Mouse (Mus musculus) heart, embryonic 10.5 days (tissue): ENCODE data around the gene Fam185a. TPM values are rescaled to one million over a fixed set of nuclear protein-coding genes. Genes with fewer than 3 reads are reported as not detected.

ENCODE experiments used
- DNase-seq: peaks from one replicate; pipeline ENCODE4 v3.0.0-alpha.2; 2017; ENCODE audit warnings: low spot score
- H3K27ac ChIP-seq: fragments of 300-500 bp; sonication (generic); 2 replicates; pipeline ENCODE4 v1.5.1; 2016; ENCODE audit warnings: mild to moderate bottlenecking
- H3K27me3 ChIP-seq: fragments of 300-500 bp; sonication (generic); 2 replicates; pipeline ENCODE4 v1.6.1; 2016; ENCODE audit warnings: mild to moderate bottlenecking; ENCODE audit not compliant: poor library complexity, insufficient read depth, severe bottlenecking
- H3K36me3 ChIP-seq: fragments of 300-500 bp; sonication (generic); 2 replicates; pipeline ENCODE4 v1.6.1; 2016; ENCODE audit warnings: mild to moderate bottlenecking, moderate library complexity
- H3K4me1 ChIP-seq: fragments of 300-500 bp; sonication (generic); 2 replicates; pipeline ENCODE4 v1.6.1; 2016; ENCODE audit warnings: mild to moderate bottlenecking
- H3K4me3 ChIP-seq: fragments of 300-500 bp; sonication (generic); 2 replicates; pipeline ENCODE4 v1.5.1; 2016; ENCODE audit warnings: mild to moderate bottlenecking, moderate library complexity
- H3K9me3 ChIP-seq: fragments of 300-500 bp; sonication (generic); 2 replicates; pipeline ENCODE4 v1.6.1; 2016; ENCODE audit warnings: mild to moderate bottlenecking, moderate library complexity
- WGBS: fragments of 180-500 bp; shearing (Covaris S2); methylation state at CpG from one replicate; pipeline ENCODE4 v1.1.7; 2016; 5-methylcytosine and 5-hydroxymethylcytosine counted together
- polyA plus RNA-seq: library from polyadenylated mRNA; unstranded; fragments of >200 nt; fragmentation: Nextera tagmentation; extraction: Ambion mirVana; gene quantifications from 2 replicates; pipeline ENCODE4 v1.2.1, GENCODE M21; 2016

Gene Fam185a
- polyA plus RNA-seq, 1 experiment from 2014 or later: 8.6 TPM

DNA sequence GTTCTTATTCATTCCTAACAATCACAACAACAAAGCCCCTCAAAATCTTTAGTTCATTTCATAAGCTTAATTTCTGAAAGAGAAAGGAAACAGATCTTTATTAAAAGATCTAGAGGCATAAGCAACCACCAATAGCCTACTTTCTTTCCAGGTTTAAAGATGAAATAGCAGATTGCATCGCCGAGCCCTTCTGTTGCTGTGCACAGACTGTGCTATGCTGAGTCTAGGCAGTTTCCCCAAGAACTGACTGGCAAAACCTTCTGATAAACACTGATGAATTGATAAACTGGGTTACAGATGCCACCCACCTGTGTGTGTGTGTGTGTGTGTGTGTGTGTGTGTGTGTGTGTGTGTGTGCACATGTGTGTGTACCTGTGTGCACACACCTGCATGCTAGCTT lies 76.2 kb downstream of the Fam185a start:
- no peak for DNase-seq
- H3K4me1 ChIP-seq: no peaks in the 10 kb centered on the region
- H3K36me3 ChIP-seq: no peaks in the 10 kb centered on the region
- no peaks in the 10 kb centered on the region for H3K9me3 ChIP-seq
- WGBS: 81% methylated on average over 2 of the region's 2 CpGs
- H3K27ac ChIP-seq: no peak overlapping the region
- H3K4me3 ChIP-seq: no peak overlapping the region
- no peaks in the 10 kb centered on the region for H3K27me3 ChIP-seq

DNA sequence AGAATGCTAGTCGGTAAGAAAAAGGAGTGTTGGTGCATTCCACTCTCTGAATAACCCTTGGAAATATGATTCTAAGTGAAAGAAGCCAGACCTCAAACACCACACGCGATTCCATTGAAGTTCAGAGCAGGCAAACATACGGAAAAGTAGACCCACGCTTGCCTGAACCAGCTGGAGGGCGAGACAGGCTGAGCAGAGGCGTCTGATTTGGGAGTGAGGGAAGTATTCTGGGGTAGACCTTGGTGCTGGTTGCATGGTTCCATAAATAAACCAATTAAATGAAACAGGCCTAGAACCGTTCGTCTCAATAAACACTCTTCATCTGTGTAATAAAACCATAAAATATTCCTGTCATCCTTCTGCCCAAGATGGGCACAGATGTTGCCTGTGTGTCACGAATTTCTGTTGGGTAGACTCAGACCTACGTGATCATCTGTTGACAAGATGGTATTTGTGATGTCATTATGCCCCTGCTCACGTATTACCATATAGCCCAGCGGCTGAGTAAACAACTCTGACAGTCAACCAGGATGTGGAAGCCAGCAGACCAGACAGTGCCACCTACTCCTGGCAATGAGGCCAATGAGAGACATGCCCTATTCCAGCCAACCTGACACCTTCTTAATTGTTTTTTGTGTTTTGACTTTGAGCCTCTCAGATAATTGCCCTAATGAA lies 78.3 kb downstream of the Fam185a start:
- H3K4me3 ChIP-seq: no peak overlapping the region
- no peaks in the 10 kb centered on the region for H3K4me1 ChIP-seq
- no peak for DNase-seq
- no peaks in the 10 kb centered on the region for H3K9me3 ChIP-seq
- H3K27ac ChIP-seq: no peak overlapping the region
- H3K27me3 ChIP-seq: no peaks in the 10 kb centered on the region
- no peaks in the 10 kb centered on the region for H3K36me3 ChIP-seq
- WGBS: 85% methylated on average over 13 of the region's 13 CpGs

DNA sequence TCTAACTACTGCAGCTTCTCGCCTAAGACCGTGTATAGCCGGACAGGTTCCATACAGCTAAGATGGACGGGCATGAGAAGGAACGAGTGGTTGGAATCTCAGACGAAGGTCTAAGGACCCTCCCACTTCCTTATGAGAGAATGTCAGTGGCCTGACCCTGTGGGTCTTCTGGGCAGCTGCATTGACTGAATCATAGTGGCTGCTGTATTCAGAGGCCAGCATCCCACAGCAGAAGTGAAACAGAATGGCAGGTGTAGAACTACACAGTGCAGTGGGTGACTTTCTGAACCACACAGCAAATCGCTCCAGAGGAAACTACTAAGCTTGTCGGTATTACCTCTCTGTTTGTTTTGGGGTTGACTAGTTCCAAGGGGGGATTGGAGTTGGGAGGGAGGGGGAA lies 80.4 kb downstream of the Fam185a start:
- no peaks in the 10 kb centered on the region for H3K9me3 ChIP-seq
- no peak overlapping the region for H3K4me3 ChIP-seq
- no peak overlapping the region for H3K27ac ChIP-seq
- 86% methylated on average over 8 of the region's 8 CpGs for WGBS
- no peaks in the 10 kb centered on the region for H3K4me1 ChIP-seq
- no peaks in the 10 kb centered on the region for H3K27me3 ChIP-seq
- no peak for DNase-seq
- H3K36me3 ChIP-seq: no peaks in the 10 kb centered on the region

DNA sequence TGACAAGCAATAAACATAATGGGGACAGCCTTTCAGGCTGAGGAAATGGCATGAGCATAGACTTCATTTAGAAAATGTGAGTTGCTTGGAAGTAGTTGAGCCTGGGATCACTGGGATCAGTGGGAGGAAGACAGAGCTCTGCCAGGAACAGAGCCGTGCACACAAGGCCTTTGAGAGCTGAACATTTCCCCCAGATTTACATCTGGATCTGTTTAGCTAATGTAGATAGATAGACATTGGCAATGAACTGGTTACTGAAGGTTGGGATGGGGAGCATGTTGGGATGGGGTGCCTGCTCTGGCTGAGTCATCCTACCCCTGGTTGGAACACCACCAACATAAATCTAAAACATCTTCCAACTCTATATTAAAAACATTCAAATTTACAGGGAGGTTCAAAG lies 82.1 kb downstream of the Fam185a start:
- H3K36me3 ChIP-seq: no peaks in the 10 kb centered on the region
- no peaks in the 10 kb centered on the region for H3K9me3 ChIP-seq
- DNase-seq: no peak
- WGBS: 63% methylated on average over 1 of the region's 1 CpGs
- H3K27me3 ChIP-seq: no peaks in the 10 kb centered on the region
- no peak overlapping the region for H3K4me3 ChIP-seq
- no peak overlapping the region for H3K27ac ChIP-seq
- no peaks in the 10 kb centered on the region for H3K4me1 ChIP-seq

DNA sequence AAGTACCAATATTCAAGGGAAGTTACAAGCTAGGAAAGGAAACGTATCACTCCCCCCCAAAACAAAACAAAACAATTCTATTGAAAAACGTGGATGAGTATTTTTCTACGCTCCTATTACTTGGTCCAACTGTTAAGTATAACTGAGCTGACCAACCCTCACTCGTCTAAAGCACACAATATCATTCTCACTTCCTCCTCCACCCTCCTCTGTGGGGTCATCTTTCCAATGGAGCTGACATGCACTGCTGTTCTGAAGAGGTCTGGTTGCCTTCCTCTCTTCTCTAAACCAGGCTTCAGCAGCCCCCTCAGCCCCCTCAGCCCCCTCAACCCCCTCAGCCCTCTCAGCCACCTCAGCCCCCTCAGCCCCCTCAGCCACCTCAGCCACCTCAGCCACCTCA lies 85.0 kb downstream of the Fam185a start:
- H3K4me1 ChIP-seq: peaks cover 12% of the 10 kb centered on the region; the same call in 1 of the 2 replicates
- DNase-seq: no peak
- WGBS: 66% methylated on average over 4 of the region's 4 CpGs
- H3K27me3 ChIP-seq: no peaks in the 10 kb centered on the region
- H3K9me3 ChIP-seq: no peaks in the 10 kb centered on the region
- no peak overlapping the region for H3K27ac ChIP-seq
- H3K36me3 ChIP-seq: no peaks in the 10 kb centered on the region
- no peak overlapping the region for H3K4me3 ChIP-seq

DNA sequence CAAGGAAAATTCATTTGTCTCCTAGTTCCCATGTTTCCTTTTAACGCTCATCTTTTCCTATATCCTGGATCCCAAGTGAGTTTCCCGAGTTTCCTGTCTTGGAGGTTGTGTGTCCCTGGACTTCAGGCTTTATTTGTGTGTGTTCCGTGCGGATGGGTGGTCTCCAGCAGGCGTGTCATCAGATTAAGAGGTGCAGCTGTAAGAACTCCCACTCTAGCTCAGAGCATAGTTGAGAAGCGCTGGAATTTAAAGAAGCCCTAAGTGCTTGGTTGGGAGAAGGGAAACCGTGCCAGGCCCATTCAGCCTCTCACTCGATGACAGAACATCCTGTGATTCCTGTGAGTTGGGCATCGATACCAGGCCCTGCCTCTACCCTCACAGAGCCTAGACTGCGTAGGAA lies 88.6 kb downstream of the Fam185a start:
- peak overlapping the region; percentile 62; the same call in 1 of the 2 replicates for H3K27ac ChIP-seq
- H3K9me3 ChIP-seq: no peaks in the 10 kb centered on the region
- peaks cover 12% of the 10 kb centered on the region; the same call in 1 of the 2 replicates for H3K4me1 ChIP-seq
- H3K27me3 ChIP-seq: no peaks in the 10 kb centered on the region
- DNase-seq: no peak
- no peaks in the 10 kb centered on the region for H3K36me3 ChIP-seq
- 38% methylated on average over 10 of the region's 10 CpGs for WGBS
- H3K4me3 ChIP-seq: no peak overlapping the region

DNA sequence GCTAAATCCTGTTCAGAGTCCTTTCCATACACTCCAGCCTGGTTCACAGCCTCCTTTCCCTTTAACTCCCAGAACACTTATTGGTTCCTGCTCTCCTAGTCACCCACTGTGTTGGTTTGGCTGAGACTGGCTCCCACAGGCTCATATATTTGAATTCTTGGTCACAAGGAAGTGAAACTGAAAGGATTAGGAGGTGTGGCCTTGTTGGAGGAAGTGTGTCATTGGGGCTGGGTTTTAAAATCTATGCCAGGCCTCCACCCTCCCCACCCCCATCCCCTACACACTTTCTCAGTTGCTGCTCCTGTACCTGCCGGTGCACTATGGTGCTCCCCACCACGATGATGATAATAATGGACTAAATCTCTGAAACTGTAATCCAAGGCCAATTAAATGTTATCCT lies 92.8 kb downstream of the Fam185a start:
- peaks cover 19% of the 10 kb centered on the region for H3K4me1 ChIP-seq
- no peaks in the 10 kb centered on the region for H3K36me3 ChIP-seq
- DNase-seq: no peak
- no peaks in the 10 kb centered on the region for H3K9me3 ChIP-seq
- 87% methylated on average over 2 of the region's 2 CpGs for WGBS
- H3K4me3 ChIP-seq: no peak overlapping the region
- no peaks in the 10 kb centered on the region for H3K27me3 ChIP-seq
- H3K27ac ChIP-seq: no peak overlapping the region

DNA sequence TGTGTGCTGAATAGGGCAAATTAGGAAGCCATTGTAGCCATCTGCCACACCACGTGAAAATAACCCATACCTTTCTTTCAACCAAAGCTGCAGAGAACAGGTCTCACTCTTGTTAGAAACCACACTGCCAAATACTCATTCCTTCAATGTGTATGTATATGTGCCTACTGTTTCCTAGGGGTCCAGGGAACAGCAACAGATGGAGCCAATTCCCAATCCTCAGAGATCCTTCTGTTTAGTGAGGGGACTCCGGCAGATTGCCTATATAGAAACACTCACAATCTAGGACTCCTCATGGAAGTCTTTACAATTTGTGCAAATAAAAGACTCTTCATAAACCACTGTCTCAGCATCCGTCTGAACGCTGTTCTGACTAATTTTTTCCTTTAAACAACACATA lies 93.4 kb downstream of the Fam185a start:
- no peak for DNase-seq
- Histone ChIP-seq H3K4me3 (no peak overlapping the region), H3K27me3 (no peaks in the 10 kb centered on the region), H3K36me3 (no peaks in the 10 kb centered on the region), H3K4me1 (peaks cover 13% of the 10 kb centered on the region), H3K27ac (no peak overlapping the region), H3K9me3 (no peaks in the 10 kb centered on the region)
- 84% methylated on average over 4 of the region's 4 CpGs for WGBS

DNA sequence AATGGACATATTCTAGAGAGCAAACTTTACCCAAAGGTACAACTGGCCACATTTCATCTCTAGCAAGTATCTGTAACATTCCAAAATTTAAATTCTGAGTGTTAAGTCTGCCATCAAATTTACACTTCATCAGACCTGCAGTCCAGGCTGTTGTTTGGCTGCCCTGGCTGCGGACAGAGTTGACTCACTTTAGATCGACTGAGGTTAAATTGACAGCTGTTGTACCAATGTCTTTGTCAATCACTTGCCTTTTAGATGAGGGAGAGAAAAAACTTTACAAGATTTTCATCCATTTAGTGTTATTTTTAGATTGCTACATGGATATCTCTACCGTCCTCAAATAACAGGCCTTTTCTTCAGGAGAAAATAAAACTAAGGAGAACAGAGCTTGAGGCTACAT lies 94.4 kb downstream of the Fam185a start:
- H3K4me3 ChIP-seq: no peak overlapping the region
- no peak overlapping the region for H3K27ac ChIP-seq
- peaks cover 6% of the 10 kb centered on the region for H3K4me1 ChIP-seq
- no peak for DNase-seq
- 82% methylated on average over 3 of the region's 3 CpGs for WGBS
- no peaks in the 10 kb centered on the region for H3K27me3 ChIP-seq
- H3K36me3 ChIP-seq: no peaks in the 10 kb centered on the region
- H3K9me3 ChIP-seq: no peaks in the 10 kb centered on the region

DNA sequence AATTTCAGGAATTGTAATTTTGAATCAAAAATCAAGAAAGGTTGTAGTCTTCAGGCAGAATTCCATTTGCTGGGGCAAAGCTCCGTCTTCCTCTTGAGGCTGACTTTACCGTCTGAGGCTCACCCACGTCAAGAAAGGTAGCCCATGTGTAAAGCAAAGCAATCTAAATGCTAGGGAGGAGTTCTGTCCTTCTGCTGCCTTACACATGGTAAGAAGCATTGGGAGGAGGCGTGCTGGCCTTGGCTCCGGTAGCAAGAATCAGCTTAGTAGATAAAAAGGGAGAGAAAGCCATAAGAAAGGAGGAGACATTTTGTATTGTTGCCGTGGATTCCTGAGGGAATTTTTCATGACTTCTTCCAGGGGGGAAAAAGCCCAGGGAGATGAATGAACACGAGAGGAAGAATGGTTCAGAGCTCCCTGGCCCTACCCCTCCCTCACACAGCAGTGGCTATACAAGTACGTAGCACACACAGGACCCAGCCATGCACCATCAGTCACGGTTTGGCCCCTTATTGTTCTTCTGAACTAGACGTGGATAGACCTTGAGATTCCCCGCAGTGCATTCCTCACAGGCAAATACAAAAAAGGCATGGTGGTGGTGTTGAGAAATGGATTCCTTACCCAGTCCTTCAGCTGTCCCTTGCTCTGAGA lies 102.2 kb downstream of the Fam185a start:
- no peak overlapping the region; the same call in 1 of the 2 replicates for H3K27ac ChIP-seq
- H3K4me1 ChIP-seq: 0 out of 2 replicates have a peak, but pooled peaks cover 8% of the 10 kb centered on the region
- no peaks in the 10 kb centered on the region for H3K9me3 ChIP-seq
- no peak for DNase-seq
- H3K4me3 ChIP-seq: no peak overlapping the region
- no peaks in the 10 kb centered on the region for H3K27me3 ChIP-seq
- WGBS: 65% methylated on average over 11 of the region's 11 CpGs
- H3K36me3 ChIP-seq: no peaks in the 10 kb centered on the region

DNA sequence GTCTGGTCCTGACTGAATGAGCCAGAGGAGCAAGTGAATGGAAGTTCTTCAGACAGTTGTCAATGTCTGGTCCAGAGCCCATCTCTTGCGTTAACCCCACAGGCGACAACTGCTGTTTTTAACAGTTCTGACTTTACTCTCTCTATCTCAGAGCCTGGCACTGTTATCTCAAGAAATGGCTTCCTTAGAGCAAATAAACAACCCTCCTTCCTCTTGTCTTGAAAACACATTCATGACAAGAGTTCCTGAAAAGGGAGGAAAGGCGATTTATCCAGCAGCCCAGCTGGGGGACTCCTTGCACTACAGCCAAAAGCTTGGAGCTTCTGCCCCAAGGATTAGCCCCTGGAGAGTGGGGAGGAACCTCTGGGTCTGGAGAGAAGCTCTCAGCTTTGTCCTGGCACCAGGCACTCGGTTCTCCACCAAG lies 102.7 kb downstream of the Fam185a start:
- Histone ChIP-seq H3K36me3 (no peaks in the 10 kb centered on the region), H3K27ac (no peak overlapping the region; the same call in 1 of the 2 replicates), H3K4me1 (0 out of 2 replicates have a peak, but pooled peaks cover 8% of the 10 kb centered on the region), H3K9me3 (no peaks in the 10 kb centered on the region), H3K4me3 (no peak overlapping the region), H3K27me3 (no peaks in the 10 kb centered on the region)
- DNase-seq: no peak
- WGBS: 22% methylated on average over 4 of the region's 4 CpGs

DNA sequence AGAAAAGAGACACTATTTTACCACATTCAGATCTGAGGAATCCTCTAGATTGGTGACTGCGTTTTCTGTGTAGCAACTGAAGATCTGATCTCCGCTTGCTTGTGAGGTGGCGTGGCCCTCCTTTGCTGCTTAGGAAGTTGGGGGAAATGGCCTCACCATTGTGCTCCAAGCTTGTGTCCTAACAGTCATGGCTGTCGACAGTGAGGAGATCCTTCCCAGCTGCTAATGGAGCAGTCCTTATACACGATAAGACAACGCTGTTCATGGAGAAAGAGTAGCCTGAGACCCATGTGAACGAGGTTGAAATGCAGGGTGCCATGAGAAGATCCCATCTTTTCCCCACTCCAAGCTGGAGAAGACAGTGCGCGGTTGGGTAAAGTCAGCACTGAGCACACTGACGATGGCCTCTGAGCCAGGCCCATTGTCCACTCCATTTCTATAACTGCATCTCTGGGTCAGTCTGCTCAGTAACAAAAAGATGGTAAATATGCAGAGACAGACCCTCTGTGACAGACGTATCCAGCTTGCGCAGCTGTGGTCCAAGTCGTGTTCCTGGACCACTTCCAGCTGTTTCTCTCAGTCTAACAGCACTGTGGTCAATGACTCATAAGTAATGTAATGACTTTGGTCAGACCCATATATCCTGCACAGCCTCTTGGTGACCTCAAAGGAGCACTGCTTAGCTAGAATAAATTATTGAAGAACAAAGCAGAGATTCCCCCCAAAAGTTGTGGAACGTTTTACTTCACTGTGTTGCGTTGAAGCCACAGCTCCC lies 103.5 kb downstream of the Fam185a start:
- 0 out of 2 replicates have a peak, but pooled peaks cover 8% of the 10 kb centered on the region for H3K4me1 ChIP-seq

DNA sequence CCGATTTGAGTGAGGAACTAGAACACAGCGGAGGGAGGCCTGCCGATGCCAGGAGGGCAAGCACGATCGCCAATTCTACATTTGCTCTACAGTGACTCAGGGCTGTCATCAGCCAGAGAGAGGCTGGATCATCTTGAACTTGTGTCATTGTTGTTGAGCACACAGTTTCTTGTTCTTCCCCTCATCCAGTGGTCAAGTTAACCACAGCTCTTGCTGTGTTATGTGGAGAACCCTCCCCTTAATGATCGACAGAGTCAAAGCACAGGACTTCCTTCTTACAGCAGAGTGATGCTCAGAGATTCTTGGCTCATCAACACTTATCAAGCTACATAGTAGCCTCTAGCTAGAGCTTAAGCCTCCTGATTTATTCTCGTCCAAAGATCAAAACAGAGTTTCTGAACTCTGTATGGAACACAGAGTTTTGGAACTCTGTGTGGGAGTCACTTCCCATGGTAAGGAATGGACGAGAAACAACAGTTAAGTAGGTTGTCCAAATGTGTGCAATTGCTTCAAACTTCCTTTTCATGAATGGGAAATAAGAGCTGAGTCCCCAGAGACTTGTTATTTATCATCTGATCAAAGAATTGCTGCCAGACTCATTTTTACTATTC lies 104.5 kb downstream of the Fam185a start:
- WGBS: 85% methylated on average over 8 of the region's 8 CpGs
- H3K27ac ChIP-seq: no peak overlapping the region
- no peak overlapping the region for H3K4me3 ChIP-seq
- no peak for DNase-seq
- H3K27me3 ChIP-seq: no peaks in the 10 kb centered on the region
- H3K9me3 ChIP-seq: no peaks in the 10 kb centered on the region
- 0 out of 2 replicates have a peak, but pooled peaks cover 8% of the 10 kb centered on the region for H3K4me1 ChIP-seq
- no peaks in the 10 kb centered on the region for H3K36me3 ChIP-seq

More for the DNA sequence above, 103.5 kb downstream of the Fam185a start:
- H3K36me3 ChIP-seq: no peaks in the 10 kb centered on the region
- H3K27ac ChIP-seq: no peak overlapping the region
- no peak for DNase-seq
- H3K4me3 ChIP-seq: no peak overlapping the region
- 74% methylated on average over 15 of the region's 15 CpGs for WGBS
- H3K27me3 ChIP-seq: no peaks in the 10 kb centered on the region
- no peaks in the 10 kb centered on the region for H3K9me3 ChIP-seq
